Comparison of ENCODE assay signal across 8 mouse cellular contexts in the genomic region with DNA sequence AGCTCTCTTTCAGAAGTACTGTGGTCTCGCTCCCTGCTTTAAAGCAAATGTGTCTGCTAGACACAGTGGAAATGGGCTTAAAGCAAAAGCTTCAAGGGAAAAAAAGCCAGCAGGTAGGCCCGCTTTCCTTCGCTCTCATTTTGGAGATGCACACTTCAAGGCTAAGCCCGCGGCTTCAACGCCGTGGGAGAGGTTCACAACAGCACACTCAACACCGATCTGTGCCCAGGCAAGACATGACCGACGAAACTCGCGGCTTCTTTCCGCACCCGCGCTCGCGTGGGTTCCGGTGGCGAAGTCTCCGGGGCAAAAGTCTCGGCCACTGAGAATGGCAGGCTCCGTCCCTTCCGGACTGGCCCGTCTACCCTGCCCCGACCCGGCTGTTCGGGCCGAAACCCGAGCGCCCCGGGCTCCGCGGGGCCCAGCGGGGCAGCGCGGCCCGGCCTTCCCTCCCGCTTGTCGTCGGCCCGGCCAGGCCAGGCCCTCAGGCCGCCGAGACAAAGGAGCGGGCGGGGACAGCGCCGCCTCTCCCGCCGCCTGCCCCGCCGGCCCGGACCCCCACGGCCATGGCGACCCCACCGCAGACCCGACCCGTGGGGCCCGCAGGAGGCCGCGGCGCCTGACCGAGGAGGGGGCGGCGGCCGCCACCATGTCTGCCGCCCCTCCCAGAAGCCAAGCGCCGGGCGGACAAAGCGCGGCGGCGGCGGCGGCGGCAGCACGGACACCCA. TPM values are rescaled to one million over a fixed set of nuclear protein-coding genes. Genes with fewer than 3 reads are reported as not detected.
DNase-seq lines count a peak whose midpoint lies in the region; ATAC-seq and TF ChIP-seq lines count a peak whose summit lies in the region.

No protein-coding gene starts in this region.

- H3K4me3 ChIP-seq in embryonic facial prominence, embryonic 11.5 days (ENCODE audit: low read depth, low read length) = peak overlapping the region; percentile 86
- peak overlapping the region; percentile 90 for H3K4me3 ChIP-seq in kidney, embryonic 15.5 days (replicated peaks)
- peak overlapping the region; percentile 91 for H3K4me3 ChIP-seq in liver, embryonic 15.5 days (replicated peaks)
- H3K4me3 ChIP-seq in stomach, postnatal 0 days (ENCODE audit: low read depth, low read length) = peak overlapping the region; percentile 98

- no peaks in the 10 kb centered on the region for H3K4me1 ChIP-seq in embryonic facial prominence, embryonic 11.5 days (ENCODE audit: control insufficient read depth, insufficient read depth, low read length)
- H3K4me1 ChIP-seq in kidney, embryonic 15.5 days = peaks cover 36% of the 10 kb centered on the region
- peaks cover 45% of the 10 kb centered on the region for H3K4me1 ChIP-seq in liver, embryonic 15.5 days (replicated peaks)
- H3K4me1 ChIP-seq in stomach, postnatal 0 days (replicated peaks; ENCODE audit: control insufficient read depth, insufficient read depth) = no peaks in the 10 kb centered on the region; the same call in 1 of the 2 replicates

- DNase-seq in 3T3-L1 (ENCODE audit: low read depth, low spot score) (peak; percentile 59), R1 (ENCODE audit: low read depth, low spot score) (peak; percentile 76)
- DNase-seq in embryonic facial prominence, embryonic 11.5 days (ENCODE audit: low spot score) = peak; percentile 56
- DNase-seq in natural killer cell, adult 2 months (ENCODE audit: low spot score in 2 of 2) = peak; percentile 61 to 63
- DNase-seq in stomach, postnatal 0 days (ENCODE audit: low spot score) = peak; percentile 64

- no peaks in the 10 kb centered on the region for H3K9me3 ChIP-seq in embryonic facial prominence, embryonic 11.5 days (replicated peaks; ENCODE audit: control insufficient read depth, low read length)
- 0 out of 2 replicates have a peak, but pooled peaks cover 3% of the 10 kb centered on the region for H3K9me3 ChIP-seq in kidney, embryonic 15.5 days (replicated peaks)
- H3K9me3 ChIP-seq in liver, embryonic 15.5 days (replicated peaks) = no peaks in the 10 kb centered on the region
- no peaks in the 10 kb centered on the region for H3K9me3 ChIP-seq in stomach, postnatal 0 days (ENCODE audit: control insufficient read depth, low read length)

- no peak for TF ChIP-seq EP300 in stomach, postnatal 0 days (optimal IDR thresholded peaks at IDR 0.05)

- H3K27me3 ChIP-seq in embryonic facial prominence, embryonic 11.5 days (ENCODE audit: control insufficient read depth, insufficient read depth, low read length) = no peaks in the 10 kb centered on the region
- no peaks in the 10 kb centered on the region for H3K27me3 ChIP-seq in kidney, embryonic 15.5 days
- no peaks in the 10 kb centered on the region for H3K27me3 ChIP-seq in liver, embryonic 15.5 days
- H3K27me3 ChIP-seq in stomach, postnatal 0 days (ENCODE audit: control insufficient read depth, insufficient read depth, low read length) = no peaks in the 10 kb centered on the region

- WGBS in embryonic facial prominence, embryonic 11.5 days = 0% methylated on average over 69 of the region's 77 CpGs
- under 1% methylated on average over 75 of the region's 77 CpGs for WGBS in kidney, embryonic 15.5 days
- under 1% methylated on average over 72 of the region's 77 CpGs for WGBS in liver, embryonic 15.5 days (ENCODE audit: insufficient replicate concordance)
- under 1% methylated on average over 68 of the region's 77 CpGs for WGBS in stomach, postnatal 0 days

- H3K36me3 ChIP-seq in embryonic facial prominence, embryonic 11.5 days (replicated peaks; ENCODE audit: control insufficient read depth, insufficient read depth, low read depth, low read length) = no peaks in the 10 kb centered on the region; the same call in 1 of the 2 replicates
- peaks cover 21% of the 10 kb centered on the region for H3K36me3 ChIP-seq in kidney, embryonic 15.5 days
- 0 out of 2 replicates have a peak, but pooled peaks cover 3% of the 10 kb centered on the region for H3K36me3 ChIP-seq in liver, embryonic 15.5 days (replicated peaks)
- no peaks in the 10 kb centered on the region for H3K36me3 ChIP-seq in stomach, postnatal 0 days (ENCODE audit: control insufficient read depth, insufficient read depth, low read length)

- TF ChIP-seq CTCF in stomach, postnatal 0 days (IDR thresholded peaks at IDR 0.05; ENCODE audit: low read depth) = no peak

- H3K9ac ChIP-seq in embryonic facial prominence, embryonic 11.5 days (replicated peaks; ENCODE audit: low read length) = peak overlapping the region; percentile 100
- peak overlapping the region; percentile 99 for H3K9ac ChIP-seq in kidney, embryonic 15.5 days
- H3K9ac ChIP-seq in liver, embryonic 15.5 days = peak overlapping the region; percentile 98
- H3K9ac ChIP-seq in stomach, postnatal 0 days (ENCODE audit: low read length) = peak overlapping the region; percentile 100

- peak; percentile 63 for ATAC-seq in embryonic facial prominence, embryonic 11.5 days (replicated peaks; ENCODE audit: insufficient number of reproducible peaks, low FRiP score, low TSS enrichment, low read depth)
- ATAC-seq in granulocyte monocyte progenitor cell, adult 5-6 weeks (replicated peaks; ENCODE audit: poor library complexity, severe bottlenecking) = peak; percentile 15
- ATAC-seq in kidney, embryonic 15.5 days (replicated peaks; ENCODE audit: low FRiP score) = peak; percentile 73
- peak; percentile 60 for ATAC-seq in liver, embryonic 15.5 days (ENCODE audit: insufficient read depth)
- peak; percentile 67 for ATAC-seq in stomach, postnatal 0 days (ENCODE audit: low FRiP score, low TSS enrichment)

- peak overlapping the region; percentile 100 for H3K27ac ChIP-seq in embryonic facial prominence, embryonic 11.5 days (replicated peaks; ENCODE audit: low read depth, low read length)
- H3K27ac ChIP-seq in kidney, embryonic 15.5 days = peak overlapping the region; percentile 100
- H3K27ac ChIP-seq in liver, embryonic 15.5 days (replicated peaks) = peak overlapping the region; percentile 96
- H3K27ac ChIP-seq in stomach, postnatal 0 days (replicated peaks) = peak overlapping the region; percentile 100

- peak overlapping the region; percentile 27 for H3K4me2 ChIP-seq in embryonic facial prominence, embryonic 11.5 days (ENCODE audit: low read depth, low read length)
- peak overlapping the region; percentile 62 for H3K4me2 ChIP-seq in kidney, embryonic 15.5 days
- H3K4me2 ChIP-seq in liver, embryonic 15.5 days = peak overlapping the region; percentile 83
- H3K4me2 ChIP-seq in stomach, postnatal 0 days (replicated peaks; ENCODE audit: low read depth) = peak overlapping the region; percentile 71

RNA-seq across cellular contexts. Expression of a gene that starts 1.5 kb away (rescaled TPM):
- polyA plus RNA-seq in embryonic facial prominence, embryonic 11.5 days (2014; fragmentation: Nextera tagmentation; extraction: Ambion mirVana) = 99.0 and 104 TPM in 2 replicates
- 32.9 and 38.2 TPM in 2 replicates for total RNA-seq in granulocyte monocyte progenitor cell, adult 5-6 weeks (2014; fragmentation: Nextera tagmentation)
- 31.2 and 37.4 TPM in 2 replicates for total RNA-seq in granulocyte monocyte progenitor cell, adult 5-6 weeks (2017)
- polyA plus RNA-seq in kidney, embryonic 15.5 days (2015; fragmentation: Nextera tagmentation; extraction: Ambion mirVana) = 54.4 and 57.2 TPM in 2 replicates
- polyA plus RNA-seq in liver, embryonic 15.5 days (2015; fragmentation: Nextera tagmentation; extraction: Ambion mirVana) = 21.9 and 23.2 TPM in 2 replicates
- 15.9 and 17.1 TPM in 2 replicates for polyA plus RNA-seq in stomach, postnatal 0 days (2015; fragmentation: Nextera tagmentation; extraction: Ambion mirVana)

RNA-seq across cellular contexts. Expression of a gene that starts 32.5 kb away (rescaled TPM):
- 48.6 and 52.5 TPM in 2 replicates for polyA plus RNA-seq in embryonic facial prominence, embryonic 11.5 days (2014; fragmentation: Nextera tagmentation; extraction: Ambion mirVana)
- 42.4 and 49.7 TPM in 2 replicates for total RNA-seq in granulocyte monocyte progenitor cell, adult 5-6 weeks (2014; fragmentation: Nextera tagmentation)
- 52.6 and 58.2 TPM in 2 replicates for total RNA-seq in granulocyte monocyte progenitor cell, adult 5-6 weeks (2017)
- polyA plus RNA-seq in kidney, embryonic 15.5 days (2015; fragmentation: Nextera tagmentation; extraction: Ambion mirVana) = 42.6 and 43.6 TPM in 2 replicates
- polyA plus RNA-seq in liver, embryonic 15.5 days (2015; fragmentation: Nextera tagmentation; extraction: Ambion mirVana) = 17.5 and 19.5 TPM in 2 replicates
- polyA plus RNA-seq in stomach, postnatal 0 days (2015; fragmentation: Nextera tagmentation; extraction: Ambion mirVana) = 19.1 and 19.2 TPM in 2 replicates

RNA-seq across cellular contexts. Expression of a gene that starts 55.5 kb away (rescaled TPM):
- polyA plus RNA-seq in embryonic facial prominence, embryonic 11.5 days (2014; fragmentation: Nextera tagmentation; extraction: Ambion mirVana) = 1.4 TPM in 2 replicates
- total RNA-seq in granulocyte monocyte progenitor cell, adult 5-6 weeks (2014; fragmentation: Nextera tagmentation) = 79.4 and 82.5 TPM in 2 replicates
- total RNA-seq in granulocyte monocyte progenitor cell, adult 5-6 weeks (2017) = 138 and 152 TPM in 2 replicates
- 85.0 and 102 TPM in 2 replicates for polyA plus RNA-seq in kidney, embryonic 15.5 days (2015; fragmentation: Nextera tagmentation; extraction: Ambion mirVana)
- 7.3 and 7.8 TPM in 2 replicates for polyA plus RNA-seq in liver, embryonic 15.5 days (2015; fragmentation: Nextera tagmentation; extraction: Ambion mirVana)
- polyA plus RNA-seq in stomach, postnatal 0 days (2015; fragmentation: Nextera tagmentation; extraction: Ambion mirVana) = 2.9 and 3.4 TPM in 2 replicates

Comparison
In these comparisons a context has a peak if more than half of its experiments do, and no peak if none do; other contexts are left out.
1. Peak in every context shown above with its lines: DNase-seq, ATAC-seq, H3K4me3 ChIP-seq and H3K27ac ChIP-seq.
2. ATAC-seq: peak in every context shown above with its lines; median percentile 73 in kidney, embryonic 15.5 days; 67 in stomach, postnatal 0 days; 63 in embryonic facial prominence, embryonic 11.5 days; 60 in liver, embryonic 15.5 days; 15 in granulocyte monocyte progenitor cell, adult 5-6 weeks.
3. H3K4me2 ChIP-seq: peak in every context shown above with its lines; median percentile 83 in liver, embryonic 15.5 days; 71 in stomach, postnatal 0 days; 62 in kidney, embryonic 15.5 days; 27 in embryonic facial prominence, embryonic 11.5 days.